Mouse (Mus musculus) bone marrow, adult 2 months (tissue): ENCODE measurements at regions not wholly inside any gene's neighbourhood (a gene's known extent, or its start where the extent isn't known, plus 50 kb on each side); places are given as distances from the start of the nearest gene placed in this dataset.

Experiments used
- CTCF ChIP-seq: fragments of 200-500 bp; IDR thresholded peaks from 2 replicates; pipeline ENCODE4 v1.5.1; 2011; ENCODE audit warnings: low read length, control low read depth; ENCODE audit not compliant: control insufficient read depth, insufficient read depth
- POLR2A ChIP-seq: fragments of 200-500 bp; IDR thresholded peaks from 2 replicates; pipeline ENCODE4 v1.6.1; 2011; ENCODE audit warnings: low read depth, mild to moderate bottlenecking, control low read depth, low read length, borderline replicate concordance; ENCODE audit not compliant: control insufficient read depth

GRCm38 (mm10) chr10:87666020-87666718 is 144.6 kb downstream of the Pah start:
- TF ChIP-seq POLR2A = no peak
- no peak for TF ChIP-seq CTCF
